Mouse (Mus musculus) lung, adult 2 months (tissue): ENCODE results near the gene Mafk. TPM values are rescaled to one million over a fixed set of nuclear protein-coding genes. Genes with fewer than 3 reads are reported as not detected.

Experiments used
- DNase-seq: peaks from one replicate; pipeline ENCODE4 v3.0.0; 2022
- H3K4me1 ChIP-seq: fragments of 200-500 bp; 2 replicates; pipeline ENCODE4 v1.6.1; 2011; ENCODE audit warnings: low read length; ENCODE audit not compliant: control insufficient read depth, insufficient read depth
- H3K4me3 ChIP-seq: fragments of 200-500 bp; replicated peaks from 2 replicates; pipeline ENCODE3; 2011; ENCODE audit warnings: low read depth, mild to moderate bottlenecking, control low read depth, low read length; ENCODE audit errors: extremely low read depth
- CTCF ChIP-seq: fragments of 200-500 bp; IDR thresholded peaks from 2 replicates; pipeline ENCODE4 v1.5.1; 2011; ENCODE audit warnings: mild to moderate bottlenecking, low read length, control low read depth; ENCODE audit not compliant: insufficient read depth
- POLR2A ChIP-seq: fragments of 200-500 bp; IDR thresholded peaks from 2 replicates; pipeline ENCODE4 v1.6.1; 2011; ENCODE audit warnings: low read depth, mild to moderate bottlenecking, control low read depth, low read length, borderline replicate concordance; ENCODE audit errors: extremely low read depth
- WGBS: fragments of 180-500 bp; shearing (Covaris S2); methylation state at CpG from one replicate; pipeline ENCODE4 v1.1.7; 2018; 5-methylcytosine and 5-hydroxymethylcytosine counted together
- polyA plus RNA-seq: library from polyadenylated mRNA; depleted of rRNA; stranded (reverse); fragments of >200 nt; gene quantifications from 2 replicates; pipeline ENCODE4 v1.2.3, GENCODE M21; 2012

Gene Mafk
- polyA plus RNA-seq, 1 experiment: 49.1 TPM

DNA sequence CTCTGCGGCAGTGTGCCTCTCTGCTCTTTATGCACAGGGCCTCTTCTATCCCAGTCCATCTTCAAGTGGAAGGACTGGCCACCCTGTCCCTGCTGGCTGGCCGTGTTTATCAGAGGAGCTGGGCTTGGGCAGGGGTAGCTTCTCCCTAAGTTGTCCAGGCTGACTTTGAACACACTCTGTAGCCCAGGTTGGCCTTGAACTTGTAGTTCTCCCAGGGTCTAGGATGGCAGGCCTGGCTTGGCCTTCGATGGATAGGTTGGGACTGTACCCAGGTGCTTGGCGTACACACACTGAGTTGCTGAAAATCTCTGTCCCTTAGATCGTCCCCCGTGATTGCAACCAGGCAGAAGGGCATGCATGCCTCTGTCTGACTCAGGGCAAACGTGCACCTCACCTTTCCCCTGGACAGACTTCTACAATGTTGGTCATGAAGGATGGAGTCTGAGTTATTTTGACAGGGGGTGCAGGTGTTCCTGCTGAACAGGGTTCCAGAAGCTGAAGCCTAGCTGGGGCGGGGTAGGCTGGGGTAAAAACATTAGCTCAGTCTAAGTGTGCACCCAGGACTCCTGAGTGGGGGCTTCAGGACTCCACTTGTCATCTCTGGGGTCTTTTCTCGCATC lies 4.8 kb downstream of the Mafk start:
- TF ChIP-seq CTCF (no peak), POLR2A (no peak)
- Histone ChIP-seq H3K4me3 (no peak overlapping the region), H3K4me1 (peaks cover 53% of the 10 kb centered on the region)
- 61% methylated on average over 9 of the region's 9 CpGs for WGBS
- peak; percentile 36 for DNase-seq

DNA sequence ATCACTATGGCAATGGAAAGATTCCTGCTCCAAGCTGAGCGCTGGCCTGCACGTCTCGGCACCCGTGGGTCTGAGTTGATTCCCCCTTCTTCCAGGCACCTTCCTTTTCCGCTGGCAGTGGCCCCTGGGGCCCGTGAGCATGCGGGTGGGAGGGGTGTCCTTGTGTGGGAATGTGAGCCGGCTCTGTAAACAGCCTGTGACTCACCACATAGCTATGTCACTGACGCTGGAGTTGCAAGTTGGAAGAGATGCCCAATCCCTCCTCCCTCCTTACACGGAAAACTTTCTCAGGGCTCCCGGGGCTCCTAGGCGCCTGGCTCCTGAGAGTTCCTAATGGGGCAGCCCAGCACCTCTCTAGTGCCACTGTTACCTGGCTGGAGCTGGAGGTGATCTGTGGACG lies 5.6 kb downstream of the Mafk start:
- TF ChIP-seq CTCF (no peak), POLR2A (peak; percentile 76; the same call in 1 of the 2 replicates)
- Histone ChIP-seq H3K4me3 (peak overlapping the region; percentile 54), H3K4me1 (peaks cover 52% of the 10 kb centered on the region)
- 7% methylated on average over 13 of the region's 13 CpGs for WGBS
- DNase-seq: peak; percentile 86

DNA sequence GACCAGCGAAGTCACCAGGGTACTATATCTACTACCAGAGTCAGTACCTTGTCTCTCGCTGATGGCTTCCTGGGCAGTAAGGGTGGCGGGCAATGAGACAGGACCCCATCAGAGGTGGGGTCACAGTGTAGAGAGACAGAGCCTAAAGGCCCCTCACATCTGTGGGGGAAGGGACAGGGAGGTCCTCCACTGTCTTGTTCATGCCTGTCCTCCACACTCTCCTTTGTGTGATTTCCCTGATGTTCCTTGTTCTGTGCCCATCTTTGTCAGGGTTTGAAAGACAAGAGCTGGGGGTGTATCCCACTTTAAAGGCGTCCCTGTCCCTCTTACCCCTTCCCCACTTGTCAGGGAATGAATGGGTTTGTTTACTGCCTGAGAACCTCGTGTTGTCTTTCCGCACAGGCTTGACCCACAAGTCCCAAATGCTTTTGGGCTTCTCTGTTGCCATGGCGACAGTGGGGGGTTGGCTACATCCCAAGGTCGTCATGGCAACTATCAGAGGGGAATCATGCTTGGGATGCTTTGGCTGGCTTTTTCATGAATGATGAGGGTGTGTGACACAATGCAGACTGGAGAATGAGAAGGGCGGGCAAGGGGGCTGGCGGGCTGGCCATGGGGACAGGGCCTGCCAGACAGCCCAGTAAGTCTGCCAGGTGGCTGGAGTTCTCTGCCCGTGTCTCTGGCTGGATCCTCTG lies 6.3 kb downstream of the Mafk start:
- Histone ChIP-seq H3K4me1 (peaks cover 50% of the 10 kb centered on the region), H3K4me3 (no peak overlapping the region)
- no peak for TF ChIP-seq CTCF
- no peak for TF ChIP-seq POLR2A
- peak; percentile 85 for DNase-seq
- WGBS: 29% methylated on average over 11 of the region's 11 CpGs

DNA sequence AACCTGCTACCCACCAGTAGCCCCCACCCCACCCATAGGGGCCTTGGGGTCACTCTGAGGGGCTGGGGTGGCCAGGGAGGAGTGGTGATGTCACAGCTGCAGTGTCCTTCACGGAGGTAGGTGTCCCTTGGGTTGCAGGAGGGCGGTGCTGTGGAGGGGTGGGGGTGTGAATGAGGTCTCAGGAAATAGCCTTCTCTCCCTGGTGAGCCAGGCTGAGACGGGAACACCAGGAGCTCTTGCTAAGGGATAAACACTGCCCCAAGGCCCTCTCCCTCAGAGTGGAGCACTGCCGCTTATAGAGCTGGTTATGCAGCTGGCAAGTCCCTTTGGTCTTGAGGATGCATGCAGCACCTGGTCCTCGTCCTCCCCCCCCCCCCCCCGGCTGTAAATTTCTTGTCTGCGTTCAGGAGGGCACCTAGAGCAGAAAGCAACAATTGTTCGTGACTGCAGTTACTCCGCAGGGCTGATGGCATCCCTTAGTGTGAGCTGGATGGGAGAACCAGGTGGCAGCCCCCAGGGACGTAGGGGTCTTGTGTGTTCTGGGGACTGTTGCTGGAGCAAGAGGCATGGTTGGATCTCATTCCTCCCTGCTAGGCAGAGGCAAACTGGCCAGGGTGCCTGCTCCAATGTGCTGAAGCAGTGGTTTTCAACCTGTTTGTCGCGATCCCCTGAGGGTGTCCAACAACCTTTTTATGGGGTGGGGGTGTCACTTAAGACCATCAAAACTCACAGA lies 7.0 kb downstream of the Mafk start:
- peaks cover 47% of the 10 kb centered on the region for H3K4me1 ChIP-seq
- WGBS: 42% methylated on average over 12 of the region's 12 CpGs
- H3K4me3 ChIP-seq: no peak overlapping the region
- TF ChIP-seq CTCF: no peak
- no peak for TF ChIP-seq POLR2A
- DNase-seq: no peak

DNA sequence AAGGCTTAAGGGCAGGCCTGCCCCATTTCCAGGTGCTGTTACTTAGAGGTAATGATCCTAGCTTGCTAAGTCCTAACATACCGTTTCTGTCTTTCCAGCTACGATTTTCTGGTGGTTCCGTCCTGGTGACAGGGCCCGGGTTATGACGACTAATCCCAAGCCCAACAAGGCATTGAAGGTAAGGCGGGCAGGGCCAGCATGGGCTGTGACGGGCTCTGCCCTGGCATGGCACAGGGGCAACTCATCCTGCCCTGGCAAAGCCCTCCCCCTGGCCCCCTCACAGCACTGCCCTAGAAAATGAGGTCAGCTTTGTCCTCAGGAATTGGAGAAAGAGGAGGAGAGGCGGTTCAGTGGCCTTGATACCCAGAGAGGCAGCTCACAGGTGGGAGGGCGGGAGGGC lies 7.7 kb downstream of the Mafk start:
- Histone ChIP-seq H3K4me1 (peaks cover 46% of the 10 kb centered on the region), H3K4me3 (no peak overlapping the region)
- WGBS: 84% methylated on average over 9 of the region's 9 CpGs
- no peak for TF ChIP-seq CTCF
- no peak for TF ChIP-seq POLR2A
- DNase-seq: no peak

- 91% methylated on average over 33 of the region's 33 CpGs for WGBS
- DNase-seq: no peak
- TF ChIP-seq POLR2A (no peak), CTCF (no peak)
- Histone ChIP-seq H3K4me3 (no peak overlapping the region), H3K4me1 (peaks cover 37% of the 10 kb centered on the region)
Observed at GRCm38 (mm10) chr5:139799801-139800590, 8.7 kb downstream of the Mafk start.

GRCm38 (mm10) chr5:139801231-139801630 lies 9.9 kb downstream of the Mafk start:
- no peak for TF ChIP-seq POLR2A
- TF ChIP-seq CTCF: no peak
- Histone ChIP-seq H3K4me3 (no peak overlapping the region), H3K4me1 (peaks cover 25% of the 10 kb centered on the region)
- DNase-seq: no peak
- 95% methylated on average over 8 of the region's 8 CpGs for WGBS

- no peak for DNase-seq
- Histone ChIP-seq H3K4me3 (no peak overlapping the region), H3K4me1 (peaks cover 20% of the 10 kb centered on the region)
- TF ChIP-seq CTCF (no peak), POLR2A (no peak)
- WGBS: 87% methylated on average over 10 of the region's 10 CpGs
Observed at GRCm38 (mm10) chr5:139801880-139802279, 10.6 kb downstream of the Mafk start.

DNA sequence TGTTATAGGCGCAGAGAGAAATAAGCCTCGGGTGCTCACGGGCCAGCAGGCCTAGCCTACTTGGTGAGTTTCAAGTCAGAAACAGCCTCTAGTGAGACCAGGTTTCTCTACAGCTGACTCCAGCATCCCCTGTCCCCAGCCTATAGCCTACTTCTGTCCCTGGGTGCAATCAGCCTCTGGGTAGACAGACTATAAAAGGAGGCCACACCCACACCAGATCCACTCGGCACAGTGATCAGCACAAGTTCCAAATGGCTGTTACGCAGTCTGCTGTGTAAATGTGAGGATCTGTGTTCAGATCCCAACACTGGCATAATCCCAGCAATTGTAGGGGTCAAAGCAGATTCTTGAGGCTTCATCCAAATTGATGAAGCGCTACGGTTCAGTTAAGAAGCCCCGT lies 11.9 kb downstream of the Mafk start:
- 71% methylated on average over 8 of the region's 8 CpGs for WGBS
- no peak overlapping the region for H3K4me3 ChIP-seq
- DNase-seq: no peak
- peaks cover 9% of the 10 kb centered on the region for H3K4me1 ChIP-seq
- TF ChIP-seq CTCF: no peak
- no peak for TF ChIP-seq POLR2A
